Mouse (Mus musculus): Measurements from ENCODE around the gene Spef1. TPM values are rescaled to one million over a fixed set of nuclear protein-coding genes. Genes with fewer than 3 reads are reported as not detected.

Gene Spef1
- polyA plus RNA-seq, 3 experiments from 2014 or later, result 0.47 to 0.54 TPM; not detected in 1

Other genes with a start within 250 kb of the Spef1 start
- under 1 TPM in 1 of 3 experiments, not detected in 2; 0.38 TPM for gene Gfra4, start 144.2 kb downstream of the Spef1 start, polyA plus RNA-seq (2017; shearing (Covaris generic))
- gene Adam33, start 123.5 kb downstream of the Spef1 start, polyA plus RNA-seq (2017; shearing (Covaris generic)), result under 1 TPM in 2 of 3 experiments, not detected in 1; 0.15 to 0.42 TPM
- not detected for gene Siglec1, start 100.5 kb downstream of the Spef1 start, polyA plus RNA-seq (2017; shearing (Covaris generic))
- under 1 TPM in 2 of 3 experiments, not detected in 1; 0.10 to 0.40 TPM for gene Hspa12b, start 60.0 kb downstream of the Spef1 start, polyA plus RNA-seq (2017; shearing (Covaris generic))
- not detected for gene Gm11037, start 53.8 kb downstream of the Spef1 start, polyA plus RNA-seq (2017; shearing (Covaris generic))
- gene 1700037H04Rik, start 27.2 kb downstream of the Spef1 start, polyA plus RNA-seq (2017; shearing (Covaris generic)), result 10 to 100 TPM; 36.5 to 54.8 (median 46.3) TPM
- 1 to 10 TPM; 2.4 to 3.1 (median 2.7) TPM for gene Cenpb, start 7.2 kb downstream of the Spef1 start, polyA plus RNA-seq (2017; shearing (Covaris generic))
- 100 to 1,000 TPM in 1 of 3 experiments, 10 to 100 TPM in 2; 55.5 to 163 (median 71.5) TPM for gene Cdc25b, start 333 bp downstream of the Spef1 start, polyA plus RNA-seq (2017; shearing (Covaris generic))
- gene Ap5s1, start 19.8 kb upstream of the Spef1 start, polyA plus RNA-seq (2017; shearing (Covaris generic)), result 10 to 100 TPM; 13.4 to 25.1 (median 20.9) TPM
- gene Mavs, start 46.8 kb upstream of the Spef1 start, polyA plus RNA-seq (2017; shearing (Covaris generic)), result 10 to 100 TPM; 18.2 to 20.5 (median 18.8) TPM
- gene Pank2, start 75.2 kb upstream of the Spef1 start, polyA plus RNA-seq (2017; shearing (Covaris generic)), result 10 to 100 TPM in 2 of 3 experiments, 1 to 10 TPM in 1; 9.9 to 12.1 (median 11.9) TPM
- gene Rnf24, start 165.6 kb upstream of the Spef1 start, polyA plus RNA-seq (2017; shearing (Covaris generic)), result under 1 TPM; 0.72 to 0.91 (median 0.75) TPM

Measured in inflammation-experienced regulatory T-cells, adult 6 months (primary cell).